Mouse (Mus musculus) left cerebral cortex, postnatal 14 days (tissue): ENCODE measurements around the gene Il10ra. TPM values are rescaled to one million over a fixed set of nuclear protein-coding genes. Genes with fewer than 3 reads are reported as not detected.

Experiments used
- DNase-seq, 2 experiments: peaks; one replicate each; pipeline ENCODE4 v3.0.0; 2021 to 2022; ENCODE audit warnings: low spot score in 2 of 2, mixed read lengths in 1 of 2
- intact Hi-C: fragments of 180-260 bp; cut with DNase I; formaldehyde crosslinking; loops from one replicate; pipeline ENCODE4 v1.15.1; 2025
- long read RNA-seq, 2 experiments: library from polyadenylated mRNA; stranded (forward); transcript quantifications; one replicate each; pipeline ENCODE4 v2.0.0; 2021
- total RNA-seq, 2 experiments: library from RNA; stranded (reverse); gene quantifications; 2 replicates each; pipeline ENCODE4 v1.2.3; 2021

Gene Il10ra
- 1 to 10 TPM; 2.5 to 2.7 TPM for total RNA-seq
- long read RNA-seq, experiment 1, partial matches to known transcripts = 0 of 3 reads
- long read RNA-seq, experiment 1, other reads (novel, unspliced or antisense) = 1 of 3 reads
- long read RNA-seq, experiment 2, partial matches to known transcripts = 1 of 4 reads
- long read RNA-seq, experiment 2, other reads (novel, unspliced or antisense) = 0 of 4 reads

DNA sequence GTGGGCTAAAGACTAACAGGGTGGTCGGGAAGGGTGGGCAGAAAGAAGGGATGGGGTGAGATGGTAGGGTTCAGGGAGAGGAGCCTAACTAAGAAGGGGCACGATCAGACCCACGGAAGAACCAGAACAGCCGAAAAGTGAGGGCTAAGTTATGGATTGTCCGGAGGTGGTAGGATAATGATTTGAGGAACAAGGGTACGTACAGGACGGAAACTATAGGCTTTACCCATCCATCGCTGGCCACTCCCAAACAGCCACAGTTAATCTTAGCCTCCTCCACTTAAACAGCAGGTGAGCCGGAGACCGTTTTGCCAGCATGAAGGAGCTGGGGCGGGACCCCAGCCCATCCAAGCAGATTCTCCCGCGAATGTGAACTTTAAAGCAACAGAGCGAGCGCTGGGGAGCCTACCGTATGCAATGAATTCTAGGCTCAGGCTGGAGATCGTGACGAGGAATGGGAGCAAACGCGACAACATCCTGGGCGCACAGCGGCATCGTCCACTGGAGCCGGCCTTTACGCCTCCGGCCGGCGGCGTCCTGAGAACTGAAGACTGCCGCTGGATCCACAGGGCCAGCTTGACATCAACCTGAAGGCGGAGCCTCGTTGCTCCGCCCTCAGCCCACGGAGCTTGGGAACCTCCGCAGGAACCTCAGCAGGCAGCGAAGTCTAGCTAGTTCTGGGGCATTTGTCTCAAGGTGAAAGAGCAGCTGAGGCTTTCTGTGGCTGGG lies at the start of gene Il10ra:
TSS of gene Il10ra (minus strand) at position 553 of the 729 bp plus-strand sequence.
- DNase-seq = peak; percentile 35 to 47
- intact Hi-C loops = no loop called here

DNA sequence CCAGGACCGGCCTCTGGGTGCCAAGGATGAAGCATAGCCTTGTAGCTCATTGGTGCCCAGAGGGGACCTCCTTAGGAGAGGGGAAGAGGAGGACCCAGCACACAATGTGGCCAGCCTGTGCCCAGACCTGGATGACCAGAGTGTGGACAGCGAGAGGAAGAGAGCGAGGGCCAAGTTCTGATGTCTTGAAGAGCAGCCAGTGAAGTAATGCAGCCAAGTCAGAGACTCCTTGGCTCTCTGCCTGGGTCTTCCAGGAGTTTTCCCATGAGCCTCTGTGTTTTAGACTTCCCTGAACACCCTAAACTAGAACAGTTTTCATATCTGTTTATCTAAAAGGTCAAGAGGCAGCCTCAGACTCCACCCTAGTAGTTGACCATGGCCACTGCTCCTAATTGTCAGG lies 48.7 kb upstream of the Il10ra start:
- intact Hi-C loops = no loop called here
- no peak for DNase-seq

DNA sequence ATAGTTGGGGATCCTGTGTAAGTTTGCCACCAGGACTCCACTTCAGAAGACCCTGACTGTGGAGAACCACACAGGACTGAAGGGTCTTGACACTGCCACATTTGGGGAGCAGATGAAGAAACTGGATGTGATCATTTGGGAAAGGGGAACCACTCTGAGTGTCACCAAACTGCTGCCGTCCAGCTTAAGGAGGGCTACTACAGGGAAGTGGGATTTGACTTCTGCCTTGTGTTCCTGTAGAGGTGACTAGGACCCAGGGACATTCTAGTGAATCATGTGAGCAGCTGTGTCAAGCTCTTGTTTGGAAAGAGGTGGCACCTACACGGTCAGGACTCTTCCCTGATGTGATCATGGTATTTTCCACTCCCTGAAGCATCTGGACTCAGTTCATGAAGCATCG lies 45.0 kb upstream of the Il10ra start:
- no peak for DNase-seq
- intact Hi-C loops = no loop called here

DNA sequence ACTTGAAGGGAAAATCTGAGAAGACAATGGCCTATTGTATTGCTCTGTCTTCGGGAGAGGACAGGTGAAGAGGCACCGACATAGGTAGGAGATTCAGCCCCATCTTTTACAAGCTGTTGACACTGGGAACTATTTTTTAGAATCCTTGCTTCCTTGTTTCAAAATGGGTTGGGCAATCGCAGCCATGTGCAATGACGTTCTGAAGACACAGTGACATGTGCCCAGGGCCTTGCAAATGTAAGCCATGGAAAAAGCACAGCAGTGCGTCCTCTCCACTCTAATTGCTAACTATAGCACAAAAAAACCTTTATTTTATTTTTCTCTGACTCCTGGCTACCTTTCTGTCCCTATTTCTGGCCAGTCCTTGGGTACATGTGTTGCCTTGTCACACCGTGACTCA lies 42.9 kb upstream of the Il10ra start:
- no peak for DNase-seq
- intact Hi-C loops = no loop called here

DNA sequence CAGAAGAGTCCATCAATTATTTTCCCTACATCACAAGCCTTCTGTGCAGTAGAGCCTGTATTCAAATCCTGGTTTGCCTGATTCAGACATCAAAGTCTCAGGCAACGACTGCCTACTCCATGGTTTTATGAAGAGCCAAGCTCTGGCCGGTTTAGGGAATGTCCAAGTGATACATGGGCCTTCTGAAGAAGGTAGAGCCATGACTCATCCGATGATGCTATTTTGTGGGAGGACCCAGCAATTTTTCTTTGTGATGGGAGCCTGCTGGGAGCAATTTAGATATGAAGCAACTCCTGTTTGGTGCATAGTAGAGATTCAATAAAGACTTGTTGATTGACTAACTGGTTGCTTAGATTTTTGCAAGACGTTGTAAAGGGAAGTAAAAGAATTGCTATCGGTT lies 39.6 kb upstream of the Il10ra start:
- DNase-seq = no peak
- intact Hi-C loops = loop anchor here (10.0 kb wide), 1 partner anchor 446 kb away; no protein-coding TSS in a partner anchor

DNA sequence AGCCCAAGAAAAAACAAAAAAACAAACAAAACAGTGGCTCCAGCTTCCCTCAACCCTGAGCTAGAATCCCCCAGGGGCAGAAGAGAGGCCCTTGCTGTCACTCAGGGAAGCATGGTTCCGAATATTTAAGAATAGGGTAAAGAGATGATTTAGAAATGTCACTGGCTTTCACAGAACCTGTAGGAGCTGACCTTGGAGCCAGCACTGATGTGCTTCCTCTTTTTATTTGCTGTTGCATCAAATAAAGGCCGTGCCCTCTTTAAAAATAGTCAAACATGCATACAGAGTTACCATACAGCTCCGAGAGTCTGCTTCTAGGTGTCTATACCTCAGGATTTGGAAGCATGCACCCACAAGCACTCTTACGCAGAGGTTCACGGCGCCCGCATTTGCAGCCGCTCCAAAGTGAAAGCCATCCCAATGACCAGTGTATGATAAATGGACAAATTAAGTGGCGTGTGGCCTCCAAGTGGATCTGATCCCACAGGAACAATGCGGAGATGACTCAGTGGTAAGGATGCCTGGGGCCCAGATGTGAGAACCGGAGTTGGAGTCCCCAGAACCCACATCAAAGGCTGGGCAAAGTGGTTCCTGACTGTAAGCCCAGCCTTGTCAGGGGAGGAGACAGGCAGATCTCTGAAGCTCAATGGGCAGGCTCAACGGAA lies 37.9 kb upstream of the Il10ra start:
- intact Hi-C loops = loop anchor here (10.0 kb wide), 1 partner anchor 448 kb away; no protein-coding TSS in a partner anchor
- DNase-seq = no peak

DNA sequence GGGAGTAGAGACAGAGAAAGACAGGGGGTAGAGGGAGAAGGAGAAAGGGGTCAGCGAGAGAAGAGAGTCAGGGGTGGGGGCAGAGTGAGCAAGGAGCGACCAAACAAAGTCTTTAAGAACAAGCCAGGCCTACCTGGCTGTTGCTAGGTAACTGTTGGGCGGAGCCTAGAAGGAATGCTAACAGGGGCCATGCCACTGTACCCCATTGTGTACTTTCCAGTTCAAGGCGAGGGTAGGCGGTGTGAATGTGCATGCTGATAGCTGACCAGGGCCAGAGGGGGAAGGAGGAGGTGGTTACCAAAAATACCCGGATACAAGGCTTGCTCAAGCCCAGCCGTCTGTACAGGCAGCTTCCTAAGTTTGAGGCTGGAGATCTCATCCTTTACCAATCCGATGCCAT lies 32.8 kb upstream of the Il10ra start:
- intact Hi-C loops = loop anchor here (5.0 to 10.0 kb wide), 2 partner anchors 106 to 453 kb away; no protein-coding TSS in a partner anchor
- no peak for DNase-seq

DNA sequence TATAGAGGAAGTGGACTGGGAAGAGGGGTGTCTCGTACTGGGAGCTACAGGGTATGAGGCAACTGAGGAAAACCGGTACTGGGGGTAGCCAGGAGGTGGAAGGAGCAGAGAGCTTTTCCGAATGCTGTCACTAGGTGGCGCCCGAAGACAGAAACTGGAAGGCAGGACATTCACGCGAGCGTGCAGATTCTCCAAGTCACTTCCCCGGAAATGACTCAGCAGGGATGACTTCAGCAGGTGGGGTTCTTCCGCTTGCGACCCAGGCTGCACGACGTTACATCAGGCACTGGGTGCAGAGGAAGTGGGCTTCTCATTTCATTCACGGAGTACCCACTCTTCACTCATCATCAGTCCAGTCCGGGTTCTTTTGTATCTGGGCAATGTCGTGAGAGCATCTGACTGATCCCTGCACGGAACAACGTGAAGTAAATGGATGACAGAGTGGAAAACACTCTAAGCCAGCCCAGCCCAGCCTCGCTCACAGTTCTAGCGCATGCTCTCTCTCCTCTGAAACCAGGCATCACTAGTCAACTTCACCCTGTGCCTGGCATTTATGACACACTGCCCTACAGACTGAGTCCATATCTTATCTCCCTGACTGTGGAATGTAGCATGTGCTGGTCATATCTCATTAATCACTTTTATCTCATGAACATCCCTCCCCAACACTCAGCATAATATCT lies 31.6 kb upstream of the Il10ra start:
- peak; percentile 96 to 98 for DNase-seq
- intact Hi-C loops = loop anchor here (1.0 to 10.0 kb wide), 3 partner anchors 88 to 454 kb away; no protein-coding TSS in a partner anchor

DNA sequence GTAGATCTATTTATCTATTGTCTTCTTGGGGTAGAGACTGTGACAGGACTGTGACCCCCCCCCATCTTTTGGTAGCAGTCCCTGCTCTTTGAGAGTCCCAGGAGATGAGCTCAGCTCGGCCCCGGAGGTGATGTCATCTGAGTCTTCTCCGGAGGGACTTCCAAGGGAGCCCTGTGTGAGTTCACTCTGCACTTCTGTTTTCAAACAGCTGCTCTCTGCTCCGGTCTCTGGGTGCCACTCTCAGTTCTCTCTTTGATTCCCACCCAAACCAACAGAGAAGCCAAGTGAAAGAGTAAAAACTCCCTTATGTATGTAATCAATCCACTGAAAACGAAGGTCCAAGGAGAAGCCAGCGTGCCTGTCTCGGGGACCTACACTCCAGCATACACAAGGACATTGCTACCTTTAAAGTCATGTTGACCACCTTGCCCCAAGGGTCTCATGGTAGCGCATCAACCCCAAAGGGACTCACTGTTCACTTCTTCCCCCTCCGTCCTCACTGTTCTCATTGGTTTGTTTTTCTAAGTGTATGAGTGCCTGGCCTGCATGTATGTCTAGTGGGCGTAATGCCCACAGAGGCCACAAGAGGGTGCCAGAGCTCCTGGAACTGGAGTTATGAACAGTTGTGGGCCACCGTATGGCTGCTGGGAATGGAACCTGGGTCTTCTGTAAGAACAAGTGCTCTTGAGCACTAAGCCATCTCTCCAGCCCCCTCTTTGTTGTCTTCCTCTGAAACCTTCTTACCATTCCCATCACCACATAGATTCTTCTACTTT lies 30.5 kb upstream of the Il10ra start:
- intact Hi-C loops = loop anchor here (1.0 to 10.0 kb wide), 4 partner anchors 75 to 455 kb away; no protein-coding TSS in a partner anchor
- peak; percentile 19 to 36 for DNase-seq

DNA sequence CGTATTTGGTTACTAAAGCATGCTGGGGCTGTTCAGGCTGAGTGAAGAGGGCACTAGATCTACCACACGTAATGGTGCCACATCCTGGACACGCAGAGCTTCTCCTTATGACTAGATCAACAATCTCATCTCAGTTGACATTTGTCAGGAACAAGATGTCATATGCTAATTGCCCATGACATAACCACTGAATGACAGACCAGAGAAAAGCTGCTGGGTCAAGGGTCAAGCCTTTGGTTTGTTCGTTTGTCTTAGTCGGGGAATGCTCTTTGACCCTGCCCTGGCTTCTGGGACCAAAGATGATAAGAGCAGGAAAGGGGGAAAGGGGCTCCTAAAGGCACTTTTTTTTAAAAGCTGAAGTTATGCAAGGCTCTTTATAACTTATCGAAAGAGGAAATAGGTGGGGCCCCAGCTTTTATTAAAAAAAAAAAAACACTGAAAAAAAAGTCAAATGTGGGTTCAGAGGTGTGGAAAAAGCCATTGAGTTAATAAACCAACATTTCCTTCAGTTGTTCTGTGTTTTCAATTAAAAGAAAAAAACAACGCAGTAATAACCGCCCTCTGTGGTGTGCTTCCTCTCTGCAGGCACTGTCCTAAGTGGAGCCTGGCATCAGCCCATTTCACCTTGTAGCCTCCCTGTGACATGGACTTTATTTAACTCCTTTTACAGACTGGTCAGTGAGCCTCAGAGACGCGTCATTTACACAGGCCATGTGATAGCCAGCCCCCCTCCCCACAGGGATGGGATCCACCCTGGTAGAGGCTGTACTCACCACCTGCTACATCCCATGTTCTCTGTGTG lies 25.5 kb upstream of the Il10ra start:
- intact Hi-C loops = loop anchor here (10.0 kb wide), 1 partner anchor 70 kb away; no protein-coding TSS in a partner anchor

DNA sequence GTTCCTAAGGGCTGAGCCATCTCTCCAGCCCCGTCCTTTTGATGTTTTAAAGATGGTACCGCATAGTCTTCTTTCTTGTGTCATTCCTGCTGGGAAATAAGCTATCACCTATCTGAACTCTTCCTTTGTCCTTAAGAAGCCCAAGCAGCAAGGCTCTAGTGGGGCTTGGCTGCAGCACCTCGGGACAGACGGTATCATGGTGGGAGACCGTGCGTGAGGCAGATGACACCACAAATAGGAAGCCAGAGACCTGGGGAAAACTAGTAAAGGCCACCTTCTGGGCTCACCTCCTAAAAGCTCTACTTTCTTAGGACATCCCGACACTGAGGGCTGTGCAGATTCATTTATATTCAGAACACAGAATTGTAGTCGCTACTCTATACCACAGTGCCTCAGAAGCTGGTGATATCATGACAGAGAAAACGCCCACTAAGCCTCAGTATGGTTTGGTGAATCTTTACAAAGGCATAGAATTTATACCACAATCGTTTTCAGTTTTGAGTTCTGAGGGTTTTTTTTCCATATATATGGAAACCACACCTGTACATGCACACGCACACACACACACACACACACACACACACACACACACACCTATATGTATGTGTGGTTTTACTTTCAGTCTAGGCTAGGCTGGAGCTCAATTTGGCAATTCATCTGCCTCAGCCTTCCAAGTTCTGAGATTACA lies 22.7 kb upstream of the Il10ra start:
- intact Hi-C loops = loop anchor here (10.0 kb wide), 1 partner anchor 67 kb away; no protein-coding TSS in a partner anchor
- DNase-seq = no peak

More for the DNA sequence above, 25.5 kb upstream of the Il10ra start:
- DNase-seq = no peak

DNA sequence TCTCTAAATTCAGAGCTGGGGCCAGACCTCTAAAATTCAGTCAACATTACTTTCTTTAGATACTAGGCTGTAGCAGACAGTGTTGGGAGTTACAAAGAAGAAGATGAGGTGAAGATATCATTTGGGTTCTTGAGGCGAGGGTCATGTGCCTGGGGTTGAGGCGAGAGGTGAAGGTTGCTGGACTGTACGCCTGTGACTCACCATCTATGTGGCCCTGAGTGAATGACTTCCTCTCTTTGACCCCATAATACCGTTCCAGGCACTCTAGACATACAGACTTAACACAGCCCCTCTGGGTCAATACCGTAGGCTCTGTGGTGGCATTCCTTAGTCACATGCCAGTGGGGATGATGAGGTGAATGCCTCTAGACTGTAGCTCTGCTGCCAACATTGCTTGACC lies 13.5 kb upstream of the Il10ra start:
- no peak for DNase-seq
- intact Hi-C loops = no loop called here

DNA sequence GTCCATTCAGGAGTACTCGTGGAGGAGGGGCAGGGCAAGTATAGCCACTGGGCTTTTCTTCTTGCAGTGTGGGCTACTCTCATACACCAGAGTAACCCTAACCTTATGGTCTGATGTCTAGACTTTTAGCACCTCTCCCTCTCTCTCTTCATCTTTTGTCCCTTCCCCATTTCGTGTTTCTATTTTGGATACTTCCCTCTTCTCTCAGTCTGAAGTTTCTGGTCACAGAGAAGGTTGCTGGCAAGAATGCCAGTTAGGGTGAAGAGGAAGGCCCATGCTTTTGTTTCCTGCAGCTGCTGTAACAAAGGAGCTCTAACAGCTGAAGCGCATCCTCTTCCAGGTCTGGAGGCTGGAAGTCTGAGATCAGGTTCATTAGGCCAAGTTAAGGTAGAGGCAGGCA lies 11.9 kb upstream of the Il10ra start:
- no peak for DNase-seq
- intact Hi-C loops = no loop called here

DNA sequence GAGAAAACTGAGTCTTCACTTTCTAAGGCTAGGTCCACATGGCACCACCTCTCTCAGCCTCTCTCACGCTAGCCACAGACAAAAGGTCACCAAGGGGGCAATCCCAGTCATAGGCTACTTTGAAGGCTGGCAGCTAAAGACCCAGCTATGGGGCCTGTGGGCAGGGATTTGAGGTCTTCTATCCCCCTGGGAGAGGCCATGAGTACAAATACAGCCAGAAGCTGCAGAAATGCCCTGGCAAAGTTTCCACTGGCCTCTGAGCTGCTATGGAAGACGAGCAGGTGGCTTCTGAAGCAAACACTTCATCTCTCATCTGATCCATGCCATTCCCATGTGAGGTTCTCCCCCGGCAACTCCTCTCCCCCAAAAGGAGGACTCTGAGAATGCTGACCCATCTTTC lies 11.1 kb upstream of the Il10ra start:
- no peak for DNase-seq
- intact Hi-C loops = no loop called here

DNA sequence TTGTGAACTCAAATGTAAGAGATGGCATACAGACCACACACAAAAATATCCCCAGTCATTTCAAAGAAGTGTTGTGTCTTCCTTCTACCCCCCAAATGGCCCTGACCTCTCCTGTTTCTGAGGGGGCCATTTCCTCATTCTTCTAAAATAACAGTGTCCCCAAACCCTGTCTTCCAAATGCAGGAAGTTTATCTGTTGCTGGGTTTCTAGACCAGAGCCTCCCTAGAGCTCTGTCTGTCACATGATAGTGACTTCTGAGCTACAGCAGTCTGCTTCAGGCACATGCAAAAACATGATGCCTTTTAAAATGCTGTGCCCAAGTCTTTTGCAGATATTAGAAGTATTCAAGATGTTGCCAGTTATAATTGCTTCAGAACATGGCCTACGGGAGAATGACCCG lies 5.7 kb upstream of the Il10ra start:
- DNase-seq = no peak

DNA sequence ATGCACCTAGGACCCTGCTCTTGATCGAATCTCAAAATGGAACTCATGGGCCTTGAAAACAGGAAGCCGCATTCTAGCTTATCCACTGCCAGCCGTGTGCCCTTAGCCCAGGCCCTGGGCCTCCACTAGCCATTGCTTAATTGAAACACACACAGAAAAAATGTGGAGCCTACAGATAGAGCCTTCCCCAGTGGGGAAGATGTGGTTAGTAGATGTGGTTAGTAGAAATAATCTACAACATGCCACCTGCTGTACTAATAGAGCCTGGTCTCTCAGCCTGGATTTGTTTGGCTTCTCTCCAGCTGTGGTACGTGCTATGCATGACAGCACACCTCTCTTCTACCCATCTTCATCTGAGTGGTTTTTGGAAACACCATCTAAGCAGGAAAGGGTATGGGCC lies 5.3 kb upstream of the Il10ra start:
- intact Hi-C loops = no loop called here
- DNase-seq = no peak

More for the DNA sequence above, 5.7 kb upstream of the Il10ra start:
- intact Hi-C loops = no loop called here

DNA sequence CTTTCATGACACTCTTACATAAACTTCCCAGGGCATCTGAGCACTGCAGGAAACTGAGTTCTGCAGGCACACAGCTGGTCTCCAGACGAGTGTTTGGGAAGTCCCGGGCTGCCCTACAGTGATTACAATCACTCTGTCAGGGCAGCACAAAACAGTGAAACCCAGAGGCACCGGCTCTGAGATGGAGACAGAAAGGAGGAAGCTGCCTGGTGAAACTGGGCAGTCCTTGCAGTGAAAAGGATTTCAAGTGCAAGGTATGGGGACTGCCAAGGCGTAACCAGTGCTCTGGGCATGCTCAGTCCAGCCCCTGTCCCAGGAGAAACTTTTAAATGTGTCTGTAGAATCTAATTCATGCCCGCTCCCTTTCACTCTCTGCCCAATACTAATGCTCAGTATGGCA lies 3.3 kb upstream of the Il10ra start:
- intact Hi-C loops = no loop called here
- DNase-seq = no peak

DNA sequence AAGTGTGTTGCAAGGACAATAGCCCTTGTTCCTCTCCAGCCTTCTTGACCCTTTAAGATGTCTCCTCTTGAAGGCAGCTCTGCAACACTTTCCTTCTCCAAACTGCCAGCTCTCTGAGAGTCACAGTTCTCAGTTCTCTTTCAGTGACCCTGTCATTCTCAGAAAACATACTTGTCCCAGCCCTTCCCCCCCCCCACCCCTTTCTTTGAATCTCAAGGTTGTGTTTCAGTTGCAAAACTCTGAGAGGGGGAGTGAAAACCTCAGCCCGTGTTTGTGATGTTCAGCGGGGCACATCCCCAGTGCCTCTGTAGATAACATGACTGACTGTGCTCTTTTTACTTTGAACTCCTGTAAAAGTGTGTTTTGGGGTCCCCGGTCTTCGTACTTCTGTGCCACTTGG lies 870 bp downstream of the Il10ra start:
- intact Hi-C loops = no loop called here
- no peak for DNase-seq
